Mouse (Mus musculus): ENCODE results near the gene Serpinb6b. TPM values are rescaled to one million over a fixed set of nuclear protein-coding genes. Genes with fewer than 3 reads are reported as not detected.

The Serpinb6b gene
- total RNA-seq, 4 experiments from 2014 or later: 1.6 to 2.7 (median 2.3) TPM

DNA sequence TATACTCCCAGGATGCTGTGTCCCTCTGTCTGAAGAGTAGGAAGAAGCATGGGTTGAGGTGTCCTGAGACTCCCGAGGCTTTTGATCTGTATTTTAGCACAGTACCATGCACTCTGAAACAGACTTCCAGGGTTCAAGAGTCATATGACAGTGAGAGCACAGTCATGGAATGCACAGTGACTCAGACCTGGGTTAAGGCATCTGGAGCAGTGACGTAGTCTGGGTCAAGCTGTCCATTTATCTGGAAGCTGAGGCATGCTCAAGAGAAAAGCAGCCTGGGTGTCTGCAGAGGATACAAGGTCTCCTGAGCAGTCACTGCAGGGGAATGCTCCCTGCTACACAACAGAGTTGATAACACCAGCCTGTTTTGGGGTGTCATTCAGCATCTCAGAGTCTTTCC is 63.5 kb downstream of the Serpinb6b start:
- DNase-seq (ENCODE audit: low spot score in 2 of 2): no peak

Other genes starting within 250 kb of the Serpinb6b start
- gene Mylk4, start 181.3 kb upstream of the Serpinb6b start, total RNA-seq (2022): 1,000 to 10,000 TPM; 1,586 to 2,341 (median 2,026) TPM
- gene Wrnip1, start 163.2 kb upstream of the Serpinb6b start, total RNA-seq (2022): 1 to 10 TPM; 4.2 to 7.9 (median 6.0) TPM
- not detected for gene D930007J09Rik, start 162.4 kb upstream of the Serpinb6b start, total RNA-seq (2022)
- 1 to 10 TPM; 1.7 to 3.9 (median 3.1) TPM for gene Serpinb1a, start 114.0 kb upstream of the Serpinb6b start, total RNA-seq (2022)
- 1 to 10 TPM; 1.2 to 3.9 (median 2.1) TPM for gene Serpinb1c, start 67.0 kb upstream of the Serpinb6b start, total RNA-seq (2022)
- gene Serpinb9, start 38.0 kb downstream of the Serpinb6b start, total RNA-seq (2022): 1 to 10 TPM; 1.5 to 2.5 (median 1.9) TPM
- not detected for gene Serpinb9b, start 62.2 kb downstream of the Serpinb6b start, total RNA-seq (2022)
- gene Serpinb1b, start 113.4 kb downstream of the Serpinb6b start, total RNA-seq (2022): not detected
- not detected for gene Serpinb9c, start 194.5 kb downstream of the Serpinb6b start, total RNA-seq (2022)
- not detected for gene Serpinb9d, start 227.8 kb downstream of the Serpinb6b start, total RNA-seq (2022)